Mouse (Mus musculus): ENCODE data around the gene Tcf15. TPM values are rescaled to one million over a fixed set of nuclear protein-coding genes. Genes with fewer than 3 reads are reported as not detected.

The Tcf15 gene
- polyA plus RNA-seq, 1 experiment = 1.2 TPM

DNA sequence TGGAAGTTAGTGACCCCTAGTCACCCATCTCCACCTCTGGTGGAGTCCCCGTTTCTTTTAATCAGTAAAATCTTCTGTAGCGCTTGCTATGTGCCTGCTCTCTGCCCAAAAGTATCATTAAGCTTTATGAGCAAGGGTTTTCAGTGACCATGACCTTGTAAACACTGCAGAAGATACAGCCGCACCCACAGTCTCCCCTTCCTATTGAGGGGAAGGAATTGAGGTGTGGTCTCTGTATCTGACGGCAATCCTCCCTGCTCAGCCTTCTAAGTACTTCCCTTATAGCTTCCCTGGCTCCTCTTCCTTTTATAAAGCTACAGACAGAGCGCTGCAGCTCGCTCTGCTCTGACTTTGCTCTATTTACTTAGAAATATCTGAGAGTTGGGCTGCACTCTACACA is 13.1 kb downstream of the Tcf15 start:
- Histone ChIP-seq H3K9me3 (peaks cover 11% of the 10 kb centered on the region), H3K36me3 (replicated peaks; ENCODE audit: low read length) (no peaks in the 10 kb centered on the region), H3K27me3 (replicated peaks) (peaks cover 40% of the 10 kb centered on the region), H3K4me3 (replicated peaks) (no peak overlapping the region), H3K4me1 (peaks cover 13% of the 10 kb centered on the region)
- TF ChIP-seq GATA1 (IDR thresholded peaks at IDR 0.05; ENCODE audit: borderline replicate concordance, low read length) = no peak
- TF ChIP-seq FLI1 (IDR thresholded peaks at IDR 0.05; ENCODE audit: low read length) = no peak

DNA sequence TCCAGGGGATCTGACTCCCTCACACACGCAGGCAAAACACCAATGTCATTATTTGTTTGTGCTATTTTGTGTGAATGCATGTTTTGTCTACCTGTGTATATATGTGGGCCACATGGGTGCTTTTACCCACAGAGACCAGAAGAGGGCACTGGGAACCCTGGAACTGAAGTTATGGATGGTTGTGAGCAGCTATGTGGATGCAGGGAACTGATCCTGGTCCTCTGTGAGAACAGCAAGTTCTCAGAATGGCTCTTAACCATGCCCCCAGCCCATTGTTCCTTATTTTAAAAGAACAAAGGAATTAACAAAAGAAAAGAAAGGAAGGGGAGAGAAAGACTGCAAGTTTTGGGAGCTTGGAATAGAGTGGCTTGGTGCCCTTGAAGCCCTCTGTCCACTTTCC is 16.1 kb downstream of the Tcf15 start:
- no peak overlapping the region for H3K4me3 ChIP-seq (replicated peaks)
- peaks cover 23% of the 10 kb centered on the region for H3K27me3 ChIP-seq (replicated peaks)
- no peak for TF ChIP-seq FLI1 (IDR thresholded peaks at IDR 0.05; ENCODE audit: low read length)
- no peak for TF ChIP-seq GATA1 (IDR thresholded peaks at IDR 0.05; ENCODE audit: borderline replicate concordance, low read length)
- H3K36me3 ChIP-seq (replicated peaks; ENCODE audit: low read length) = no peaks in the 10 kb centered on the region
- peaks cover 11% of the 10 kb centered on the region for H3K9me3 ChIP-seq
- peaks cover 13% of the 10 kb centered on the region for H3K4me1 ChIP-seq

DNA sequence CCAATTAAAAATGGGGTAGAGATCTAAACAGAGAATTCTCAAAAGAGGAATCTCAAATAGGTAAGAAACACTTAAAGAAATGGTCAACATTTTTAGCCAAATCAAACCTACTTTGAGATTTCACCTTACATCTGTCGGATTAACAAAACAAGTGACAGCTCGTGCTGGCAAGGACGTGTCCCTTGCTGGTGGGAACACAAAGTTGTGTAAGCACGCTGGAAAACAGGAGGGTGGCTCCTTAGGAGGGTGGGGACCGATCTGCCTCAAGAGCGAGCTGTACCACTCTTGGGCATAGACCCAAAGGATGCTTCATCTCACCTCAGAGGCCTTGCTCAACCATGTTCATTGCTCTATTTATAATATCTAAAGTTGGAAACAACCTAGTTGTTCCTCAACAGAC is 22.9 kb downstream of the Tcf15 start:
- Histone ChIP-seq H3K36me3 (replicated peaks; ENCODE audit: low read length) (no peaks in the 10 kb centered on the region), H3K27me3 (replicated peaks) (peaks cover 22% of the 10 kb centered on the region), H3K9me3 (no peaks in the 10 kb centered on the region), H3K4me1 (no peaks in the 10 kb centered on the region), H3K4me3 (replicated peaks) (no peak overlapping the region)
- no peak for TF ChIP-seq GATA1 (IDR thresholded peaks at IDR 0.05; ENCODE audit: borderline replicate concordance, low read length)
- TF ChIP-seq FLI1 (IDR thresholded peaks at IDR 0.05; ENCODE audit: low read length) = no peak

GRCm38 (mm10) chr2:152167851-152168290 is 24.5 kb downstream of the Tcf15 start:
- Histone ChIP-seq H3K4me1 (no peaks in the 10 kb centered on the region), H3K27me3 (replicated peaks) (peaks cover 26% of the 10 kb centered on the region), H3K4me3 (replicated peaks) (no peak overlapping the region), H3K9me3 (0 out of 2 replicates have a peak, but pooled peaks cover 3% of the 10 kb centered on the region), H3K36me3 (replicated peaks; ENCODE audit: low read length) (no peaks in the 10 kb centered on the region)
- TF ChIP-seq GATA1 (IDR thresholded peaks at IDR 0.05; ENCODE audit: borderline replicate concordance, low read length) = no peak
- no peak for TF ChIP-seq FLI1 (IDR thresholded peaks at IDR 0.05; ENCODE audit: low read length)

GRCm38 (mm10) chr2:152169377-152169776 is 26.0 kb downstream of the Tcf15 start:
- Histone ChIP-seq H3K4me3 (replicated peaks) (no peak overlapping the region), H3K27me3 (replicated peaks) (peaks cover 29% of the 10 kb centered on the region), H3K4me1 (no peaks in the 10 kb centered on the region), H3K9me3 (peaks cover 8% of the 10 kb centered on the region), H3K36me3 (replicated peaks; ENCODE audit: low read length) (no peaks in the 10 kb centered on the region)
- TF ChIP-seq GATA1 (IDR thresholded peaks at IDR 0.05; ENCODE audit: borderline replicate concordance, low read length) = no peak
- no peak for TF ChIP-seq FLI1 (IDR thresholded peaks at IDR 0.05; ENCODE audit: low read length)

- Histone ChIP-seq H3K4me3 (replicated peaks) (no peak overlapping the region), H3K36me3 (replicated peaks; ENCODE audit: low read length) (no peaks in the 10 kb centered on the region), H3K9me3 (peaks cover 20% of the 10 kb centered on the region), H3K4me1 (no peaks in the 10 kb centered on the region), H3K27me3 (replicated peaks) (peaks cover 42% of the 10 kb centered on the region)
- TF ChIP-seq FLI1 (IDR thresholded peaks at IDR 0.05; ENCODE audit: low read length) (no peak), GATA1 (IDR thresholded peaks at IDR 0.05; ENCODE audit: borderline replicate concordance, low read length) (no peak)
Observed at GRCm38 (mm10) chr2:152174861-152175260, 31.5 kb downstream of the Tcf15 start.

- Histone ChIP-seq H3K36me3 (replicated peaks; ENCODE audit: low read length) (no peaks in the 10 kb centered on the region), H3K4me1 (no peaks in the 10 kb centered on the region), H3K9me3 (peaks cover 21% of the 10 kb centered on the region), H3K4me3 (replicated peaks) (no peak overlapping the region), H3K27me3 (replicated peaks) (peaks cover 36% of the 10 kb centered on the region)
- TF ChIP-seq FLI1 (IDR thresholded peaks at IDR 0.05; ENCODE audit: low read length) = no peak
- TF ChIP-seq GATA1 (IDR thresholded peaks at IDR 0.05; ENCODE audit: borderline replicate concordance, low read length) = no peak
Observed at GRCm38 (mm10) chr2:152176659-152177058, 33.3 kb downstream of the Tcf15 start.

- Histone ChIP-seq H3K9me3 (peaks cover 24% of the 10 kb centered on the region), H3K27me3 (replicated peaks) (peaks cover 35% of the 10 kb centered on the region), H3K4me1 (no peaks in the 10 kb centered on the region), H3K36me3 (replicated peaks; ENCODE audit: low read length) (no peaks in the 10 kb centered on the region), H3K4me3 (replicated peaks) (no peak overlapping the region)
- no peak for TF ChIP-seq FLI1 (IDR thresholded peaks at IDR 0.05; ENCODE audit: low read length)
- TF ChIP-seq GATA1 (IDR thresholded peaks at IDR 0.05; ENCODE audit: borderline replicate concordance, low read length) = no peak
Observed at GRCm38 (mm10) chr2:152177162-152177805, 33.9 kb downstream of the Tcf15 start.

DNA sequence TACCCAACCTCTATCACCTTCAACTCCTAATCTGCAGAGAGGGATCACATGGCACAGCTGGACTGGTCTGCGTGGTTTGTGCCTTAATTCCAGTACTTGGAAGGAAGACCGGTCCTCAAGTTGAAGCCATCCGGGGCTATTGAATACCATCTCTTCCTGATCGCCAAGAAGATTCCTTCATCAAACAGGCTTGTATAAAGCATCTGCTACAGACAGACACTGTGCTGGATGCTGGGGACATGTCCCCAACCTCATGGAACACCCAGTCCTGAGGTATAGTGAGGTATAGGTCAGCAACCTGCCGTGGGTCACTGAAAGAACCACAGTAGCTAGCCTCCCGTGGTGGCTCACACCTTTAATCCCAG is 34.4 kb downstream of the Tcf15 start:
- H3K36me3 ChIP-seq (replicated peaks; ENCODE audit: low read length) = no peaks in the 10 kb centered on the region
- H3K27me3 ChIP-seq (replicated peaks) = peaks cover 34% of the 10 kb centered on the region
- H3K4me3 ChIP-seq (replicated peaks) = no peak overlapping the region
- peaks cover 24% of the 10 kb centered on the region for H3K9me3 ChIP-seq
- H3K4me1 ChIP-seq = no peaks in the 10 kb centered on the region
- TF ChIP-seq FLI1 (IDR thresholded peaks at IDR 0.05; ENCODE audit: low read length) = no peak

DNA sequence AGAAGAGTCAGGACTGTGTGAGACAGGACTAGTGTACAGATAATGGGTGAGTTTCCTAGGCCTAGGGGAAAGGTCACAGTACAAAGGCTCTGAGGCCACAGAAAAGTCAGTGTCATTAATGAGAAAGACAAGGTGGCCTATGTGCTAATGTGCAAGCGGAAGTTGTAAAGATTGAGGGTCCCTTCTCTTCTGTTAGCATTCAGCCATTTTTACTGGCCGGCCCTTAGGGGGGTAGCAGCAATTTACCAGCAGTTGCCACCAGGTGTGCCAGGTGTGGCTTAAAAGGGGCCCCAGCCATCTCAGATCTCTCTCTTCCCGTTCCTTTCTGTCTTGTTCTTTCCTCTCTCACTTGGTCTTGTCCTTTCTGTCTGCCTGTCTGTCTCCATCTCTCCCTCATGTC is 35.0 kb downstream of the Tcf15 start:
- H3K4me1 ChIP-seq = no peaks in the 10 kb centered on the region
- TF ChIP-seq FLI1 (IDR thresholded peaks at IDR 0.05; ENCODE audit: low read length) (no peak), GATA1 (IDR thresholded peaks at IDR 0.05; ENCODE audit: borderline replicate concordance, low read length) (no peak)
- peaks cover 24% of the 10 kb centered on the region for H3K9me3 ChIP-seq
- H3K36me3 ChIP-seq (replicated peaks; ENCODE audit: low read length) = no peaks in the 10 kb centered on the region
- no peak overlapping the region for H3K4me3 ChIP-seq (replicated peaks)
- H3K27me3 ChIP-seq (replicated peaks) = peaks cover 36% of the 10 kb centered on the region

- Histone ChIP-seq H3K9me3 (peaks cover 20% of the 10 kb centered on the region), H3K4me3 (replicated peaks) (no peak overlapping the region), H3K36me3 (replicated peaks; ENCODE audit: low read length) (no peaks in the 10 kb centered on the region), H3K4me1 (no peaks in the 10 kb centered on the region), H3K27me3 (replicated peaks) (peaks cover 36% of the 10 kb centered on the region)
- TF ChIP-seq GATA1 (IDR thresholded peaks at IDR 0.05; ENCODE audit: borderline replicate concordance, low read length) (no peak), FLI1 (IDR thresholded peaks at IDR 0.05; ENCODE audit: low read length) (no peak)
Observed at GRCm38 (mm10) chr2:152179301-152179700, 35.9 kb downstream of the Tcf15 start.
